Mouse (Mus musculus) layer of hippocampus, adult 11-12 months (tissue): ENCODE results near the gene Rem1.
A peak's percentile ranks its signal among the peaks of the same experiment; 100 is the strongest.
"Not testable (repeated sequence)": the region's sequence is repeated elsewhere in the genome, so short reads cannot be mapped to it uniquely, and the experiment has no call there.

Experiments
- DNase-seq: peaks from one replicate; pipeline ENCODE4 v3.0.0; 2022; ENCODE audit warnings: low spot score

The Rem1 gene

GRCm38 (mm10) chr2:152629239-152629638, 2.5 kb downstream of the Rem1 start:
- DNase-seq = no peak

- no peak for DNase-seq
Observed at GRCm38 (mm10) chr2:152629904-152630303, 3.2 kb downstream of the Rem1 start.

GRCm38 (mm10) chr2:152633334-152633733, 6.6 kb downstream of the Rem1 start:
- DNase-seq = no peak

- DNase-seq = no peak
Observed at GRCm38 (mm10) chr2:152634311-152634710, 7.6 kb downstream of the Rem1 start.

GRCm38 (mm10) chr2:152636246-152637005, 9.7 kb downstream of the Rem1 start:
- DNase-seq = no peak

GRCm38 (mm10) chr2:152637006-152637322, 10.2 kb downstream of the Rem1 start:
- no peak for DNase-seq

GRCm38 (mm10) chr2:152637381-152637780, 10.6 kb downstream of the Rem1 start:
- DNase-seq = no peak

GRCm38 (mm10) chr2:152638865-152639264, 12.1 kb downstream of the Rem1 start:
- no peak for DNase-seq

GRCm38 (mm10) chr2:152639406-152640113, 12.8 kb downstream of the Rem1 start:
- DNase-seq = no peak

- DNase-seq = no peak
Observed at GRCm38 (mm10) chr2:152652901-152653620, 26.3 kb downstream of the Rem1 start.

- DNase-seq = peak; percentile 75
Observed at GRCm38 (mm10) chr2:152653874-152654715, 27.3 kb downstream of the Rem1 start.

GRCm38 (mm10) chr2:152657398-152657797, 30.6 kb downstream of the Rem1 start:
- DNase-seq = no peak

- no peak for DNase-seq
Observed at GRCm38 (mm10) chr2:152661163-152661562, 34.4 kb downstream of the Rem1 start.

- DNase-seq = not testable (repeated sequence)
Observed at GRCm38 (mm10) chr2:152666191-152666590, 39.4 kb downstream of the Rem1 start.

- peak; percentile 92 for DNase-seq
Observed at GRCm38 (mm10) chr2:152669256-152669638, 42.5 kb downstream of the Rem1 start, which contains the start of gene H13. TSS of gene H13 (plus strand) at chr2:152669461.

GRCm38 (mm10) chr2:152669639-152670484, 43.1 kb downstream of the Rem1 start:
- no peak for DNase-seq

- no peak for DNase-seq
Observed at GRCm38 (mm10) chr2:152670983-152671641, 44.4 kb downstream of the Rem1 start.

GRCm38 (mm10) chr2:152671642-152671999, 44.9 kb downstream of the Rem1 start:
- peak; percentile 53 for DNase-seq

GRCm38 (mm10) chr2:152672166-152672565, 45.4 kb downstream of the Rem1 start:
- DNase-seq = no peak

- no peak for DNase-seq
Observed at GRCm38 (mm10) chr2:152674148-152674547, 47.4 kb downstream of the Rem1 start.
